Mouse (Mus musculus) heart, postnatal 36 days (tissue): ENCODE results near the gene Olfr645. TPM values are rescaled to one million over a fixed set of nuclear protein-coding genes. Genes with fewer than 3 reads are reported as not detected.

Experiments
- DNase-seq, 2 experiments: peaks; one replicate each; pipeline ENCODE4 v3.0.0; 2021 to 2022
- intact Hi-C: fragments of 180-260 bp; cut with DNase I; formaldehyde crosslinking; loops from one replicate; pipeline ENCODE4 v1.15.1; 2025
- total RNA-seq, 2 experiments: library from RNA; stranded (reverse); gene quantifications; 2 replicates each; pipeline ENCODE4 v1.2.3; 2021

The Olfr645 gene
- not detected for total RNA-seq

GRCm38 (mm10) chr7:104085365-104085764 lies at the start of gene Olfr645:
Olfr645 (minus strand) TSS chr7:104085465.
- DNase-seq = no peak
- intact Hi-C loops = no loop called here

- intact Hi-C loops = no loop called here
- no peak for DNase-seq
These were observed 44.5 kb upstream of the Olfr645 start, which contains the start of gene Ubqln5 for GRCm38 (mm10) chr7:104129726-104130125. Ubqln5 (minus strand) TSS chr7:104129826.

- no peak for DNase-seq
- intact Hi-C loops = no loop called here
These were observed 19.4 kb upstream of the Olfr645 start, which contains the start of gene Olfr646 for GRCm38 (mm10) chr7:104104757-104104972. Olfr646 (plus strand) TSS chr7:104104873.

GRCm38 (mm10) chr7:104103913-104104756 lies 18.9 kb upstream of the Olfr645 start:
- intact Hi-C loops = no loop called here
- no peak for DNase-seq

- intact Hi-C loops = no loop called here
- DNase-seq = no peak
These were observed 13.5 kb downstream of the Olfr645 start, which contains the start of gene Olfr644 for GRCm38 (mm10) chr7:104071769-104072168. Olfr644 (minus strand) TSS chr7:104071869.

GRCm38 (mm10) chr7:104061345-104061744 lies 23.9 kb downstream of the Olfr645 start, which contains the start of gene 4930516K23Rik:
4930516K23Rik (minus strand) TSS chr7:104061445.
- DNase-seq = no peak
- intact Hi-C loops = no loop called here

- intact Hi-C loops = no loop called here
- no peak for DNase-seq
These were observed 26.1 kb downstream of the Olfr645 start for GRCm38 (mm10) chr7:104059215-104059614.

GRCm38 (mm10) chr7:104052566-104052965 lies 32.7 kb downstream of the Olfr645 start, which contains the start of gene Olfr642:
Olfr642 (minus strand) TSS chr7:104052666.
- intact Hi-C loops = no loop called here
- no peak for DNase-seq

- no peak for DNase-seq
- intact Hi-C loops = no loop called here
These were observed 34.5 kb downstream of the Olfr645 start for GRCm38 (mm10) chr7:104050745-104051144.

GRCm38 (mm10) chr7:104035145-104035544 lies 50.1 kb downstream of the Olfr645 start, which contains the start of gene Olfr641:
Olfr641 (plus strand) TSS chr7:104035445.
- intact Hi-C loops = no loop called here
- DNase-seq = no peak

Other genes with a start within 250 kb of the Olfr645 start
- not detected for gene Hbb-bh2, start 244.9 kb downstream of the Olfr645 start, total RNA-seq
- gene Hbb-bh1, start 242.3 kb downstream of the Olfr645 start, total RNA-seq = not detected
- not detected for gene Hbb-y, start 232.2 kb downstream of the Olfr645 start, total RNA-seq
- gene Olfr66, start 199.2 kb downstream of the Olfr645 start, total RNA-seq = not detected
- not detected for gene Olfr64, start 191.0 kb downstream of the Olfr645 start, total RNA-seq
- not detected for gene Olfr65, start 182.0 kb downstream of the Olfr645 start, total RNA-seq
- not detected for gene Olfr631, start 156.6 kb downstream of the Olfr645 start, total RNA-seq
- not detected for gene Olfr632, start 151.1 kb downstream of the Olfr645 start, total RNA-seq
- not detected for gene Olfr633, start 141.0 kb downstream of the Olfr645 start, total RNA-seq
- gene Olfr635, start 114.3 kb downstream of the Olfr645 start, total RNA-seq = not detected
- gene Olfr638, start 86.7 kb downstream of the Olfr645 start, total RNA-seq = not detected
- gene Olfr639, start 68.2 kb downstream of the Olfr645 start, total RNA-seq = not detected
- not detected for gene Olfr640, start 59.9 kb downstream of the Olfr645 start, total RNA-seq
- not detected for gene Olfr641, start 50.0 kb downstream of the Olfr645 start, total RNA-seq
- gene Olfr642, start 32.8 kb downstream of the Olfr645 start, total RNA-seq = not detected
- gene 4930516K23Rik, start 24.0 kb downstream of the Olfr645 start, total RNA-seq = not detected
- not detected for gene Olfr644, start 13.6 kb downstream of the Olfr645 start, total RNA-seq
- not detected for gene Olfr646, start 19.4 kb upstream of the Olfr645 start, total RNA-seq
- gene Ubqln5, start 44.4 kb upstream of the Olfr645 start, total RNA-seq = not detected
- not detected for gene Olfr643, start 51.9 kb upstream of the Olfr645 start, total RNA-seq
- not detected for gene Ubqln3, start 57.8 kb upstream of the Olfr645 start, total RNA-seq
- not detected for gene Ubqlnl, start 65.1 kb upstream of the Olfr645 start, total RNA-seq
- gene Olfm5, start 79.4 kb upstream of the Olfr645 start, total RNA-seq = not detected
- not detected for gene Olfr648, start 97.9 kb upstream of the Olfr645 start, total RNA-seq
- not detected for gene Olfr649, start 110.5 kb upstream of the Olfr645 start, total RNA-seq
- gene Trim6, start 133.3 kb upstream of the Olfr645 start, total RNA-seq = under 1 TPM; 0.14 to 0.89 TPM
- gene Trim34a, start 159.0 kb upstream of the Olfr645 start, total RNA-seq = 1 to 10 TPM; 4.0 to 6.1 TPM
- 1 to 10 TPM; 2.0 to 3.0 TPM for gene Trim5, start 202.6 kb upstream of the Olfr645 start, total RNA-seq
- 1 to 10 TPM; 6.6 to 9.2 TPM for gene Trim12a, start 230.0 kb upstream of the Olfr645 start, total RNA-seq
- under 1 TPM; 0.36 to 0.54 TPM for gene Trim34b, start 244.0 kb upstream of the Olfr645 start, total RNA-seq